In the genomic region with DNA sequence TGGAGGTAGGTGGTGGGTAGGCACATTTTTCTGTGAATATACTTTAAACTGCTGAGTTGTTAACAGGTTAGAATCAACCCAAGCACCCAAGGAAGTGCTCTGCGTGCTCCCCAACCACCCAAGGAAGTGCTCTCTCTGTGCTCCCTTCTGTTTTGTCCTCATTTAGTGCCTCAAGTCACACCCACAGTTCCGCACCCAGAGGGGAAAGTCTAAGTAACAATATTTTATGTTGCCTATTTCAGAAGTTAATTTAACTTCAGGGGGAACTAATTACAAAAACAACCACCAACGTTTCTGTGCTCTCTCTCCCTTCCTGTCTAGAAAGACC, we compare ENCODE assay signal across 8 mouse cellular contexts.
DNase-seq lines count a peak whose midpoint lies in the region; ATAC-seq lines count a peak whose summit lies in the region.
"Had no signal": no experiment of that assay in that cellular context is flagged by ENCODE, and none has a peak within 500 bp of the region (broad histone marks: within the 10 kb centered on the region; RNA-seq: fewer than 3 reads in every experiment).

No protein-coding gene starts in this region.

- no peak overlapping the region for H3K4me3 ChIP-seq in kidney, embryonic 14.5 days (ENCODE audit: low read length)
- no peak overlapping the region for H3K4me3 ChIP-seq in hindbrain, embryonic 14.5 days (replicated peaks; ENCODE audit: low read length)

- ATAC-seq in kidney, embryonic 14.5 days (ENCODE audit: low FRiP score, low TSS enrichment): no peak
- no peak for ATAC-seq in hindbrain, embryonic 14.5 days (ENCODE audit: low FRiP score)
- ATAC-seq in megakaryocyte progenitor cell, adult 5-6 weeks (replicated peaks; ENCODE audit: poor library complexity): no peak

- H3K9ac ChIP-seq in kidney, embryonic 14.5 days (ENCODE audit: low read depth, low read length): no peak overlapping the region
- H3K9ac ChIP-seq in hindbrain, embryonic 14.5 days: no peak overlapping the region

- 36% methylated on average over 3 of the region's 3 CpGs for WGBS in kidney, embryonic 14.5 days
- 73% methylated on average over 3 of the region's 3 CpGs for WGBS in hindbrain, embryonic 14.5 days

- H3K4me2 ChIP-seq in kidney, embryonic 14.5 days (replicated peaks; ENCODE audit: low read depth, low read length): no peak overlapping the region
- H3K4me2 ChIP-seq in hindbrain, embryonic 14.5 days (replicated peaks): no peak overlapping the region

- H3K36me3 ChIP-seq in kidney, embryonic 14.5 days (ENCODE audit: control insufficient read depth, insufficient read depth, low read length): no peaks in the 10 kb centered on the region; the same call in 1 of the 2 replicates
- 0 out of 2 replicates have a peak, but pooled peaks cover 12% of the 10 kb centered on the region for H3K36me3 ChIP-seq in hindbrain, embryonic 14.5 days (replicated peaks; ENCODE audit: control insufficient read depth, insufficient read depth)

- no peak for DNase-seq in kidney, postnatal 4 days
- peak; percentile 51 for DNase-seq in thymus, postnatal 0 days (ENCODE audit: low spot score)
- no peak for DNase-seq in thymus, postnatal 10 days (ENCODE audit: low spot score in 2 of 2)
- no peak for DNase-seq in hindbrain, embryonic 14.5 days (ENCODE audit: low spot score)
- no peak for DNase-seq in cerebellum, postnatal 4 days (ENCODE audit: low spot score in 2 of 2)
- DNase-seq: lung, postnatal 14 days had no signal

- no peaks in the 10 kb centered on the region for H3K9me3 ChIP-seq in kidney, embryonic 14.5 days (ENCODE audit: control insufficient read depth, low read length)
- H3K9me3 ChIP-seq in hindbrain, embryonic 14.5 days (ENCODE audit: control insufficient read depth, low read length): no peaks in the 10 kb centered on the region

- peaks cover 64% of the 10 kb centered on the region for H3K4me1 ChIP-seq in kidney, embryonic 14.5 days (ENCODE audit: control insufficient read depth, insufficient read depth, low read length)
- H3K4me1 ChIP-seq in hindbrain, embryonic 14.5 days (replicated peaks; ENCODE audit: control insufficient read depth, insufficient read depth, low read length): peaks cover 42% of the 10 kb centered on the region

- no peaks in the 10 kb centered on the region for H3K27me3 ChIP-seq in kidney, embryonic 14.5 days (ENCODE audit: control insufficient read depth, insufficient read depth, low read length)
- H3K27me3 ChIP-seq in hindbrain, embryonic 14.5 days (ENCODE audit: control insufficient read depth, insufficient read depth, low read length): no peaks in the 10 kb centered on the region

- peak overlapping the region; percentile 71; the same call in 1 of the 2 replicates for H3K27ac ChIP-seq in kidney, embryonic 14.5 days (ENCODE audit: low read depth, low read length)
- H3K27ac ChIP-seq in hindbrain, embryonic 14.5 days: peak overlapping the region; percentile 72
